Mouse (Mus musculus) MEL (cell line): ENCODE data around the gene Arhgap23. TPM values are rescaled to one million over a fixed set of nuclear protein-coding genes. Genes with fewer than 3 reads are reported as not detected.

Experiments
- DNase-seq: peaks from one replicate; pipeline ENCODE4 v3.0.0; 2011; ENCODE audit warnings: low read depth, low spot score
- H3K27ac ChIP-seq: 2 replicates; pipeline ENCODE4 v1.5.1; 2012; ENCODE audit warnings: low read depth, mild to moderate bottlenecking, control low read depth, low read length, moderate library complexity; ENCODE audit not compliant: control insufficient read depth
- H3K27me3 ChIP-seq, 2 experiments: fragments of 150-350 bp in 1 of 2; sonication (generic) in 1 of 2; 2 replicates each; pipeline ENCODE4 v1.6.1; 2012; ENCODE audit warnings: low read length in 2 of 2, mild to moderate bottlenecking in 2 of 2, improper control_type of control experiment in 1 of 2, moderate library complexity in 1 of 2; ENCODE audit not compliant: insufficient read depth in 2 of 2, control insufficient read depth in 1 of 2
- H3K36me3 ChIP-seq, 2 experiments: 2 replicates each; pipeline ENCODE4 v1.6.1; 2012 to 2014; ENCODE audit warnings: low read length in 2 of 2, improper control_type of control experiment in 1 of 2, inconsistent platforms in 1 of 2, mild to moderate bottlenecking in 1 of 2; ENCODE audit not compliant: insufficient read depth in 2 of 2, control insufficient read depth in 1 of 2
- H3K4me1 ChIP-seq, 2 experiments: fragments of 150-350 bp in 1 of 2; sonication (generic) in 1 of 2; 2 replicates each; pipeline ENCODE4 v1.6.1; 2012; ENCODE audit warnings: low read length in 2 of 2, improper control_type of control experiment in 1 of 2, mild to moderate bottlenecking in 1 of 2; ENCODE audit not compliant: insufficient read depth in 2 of 2, control insufficient read depth in 1 of 2
- H3K4me3 ChIP-seq, 2 experiments: fragments of 150-350 bp in 1 of 2; sonication (generic) in 1 of 2; 2 replicates each; pipeline ENCODE4 v1.5.1; 2012; ENCODE audit warnings: low read depth in 2 of 2, low read length in 2 of 2, mild to moderate bottlenecking in 2 of 2, moderate library complexity in 2 of 2, control low read depth in 1 of 2, improper control_type of control experiment in 1 of 2; ENCODE audit not compliant: control insufficient read depth in 1 of 2, insufficient read depth in 1 of 2
- H3K79me2 ChIP-seq: 2 replicates; pipeline ENCODE4 v1.6.1; 2012; ENCODE audit warnings: mild to moderate bottlenecking, low read length, moderate library complexity; ENCODE audit not compliant: control insufficient read depth, poor library complexity, insufficient read depth
- H3K9ac ChIP-seq: 2 replicates; pipeline ENCODE4 v1.6.1; 2012; ENCODE audit warnings: low read depth, mild to moderate bottlenecking, control low read depth, low read length, moderate library complexity; ENCODE audit not compliant: control insufficient read depth, poor library complexity, severe bottlenecking
- H3K9me3 ChIP-seq: fragments of 150-350 bp; sonication (generic); replicated peaks from 2 replicates; pipeline ENCODE4 v1.6.1; 2012; ENCODE audit warnings: mild to moderate bottlenecking, low read length, improper control_type of control experiment, moderate library complexity; ENCODE audit not compliant: insufficient read depth
- BHLHE40 ChIP-seq: IDR thresholded peaks from 2 replicates; pipeline ENCODE4 v1.6.1; 2012; ENCODE audit warnings: low read depth, mild to moderate bottlenecking, inconsistent platforms, low read length, improper control_type of control experiment, borderline replicate concordance
- CHD1 ChIP-seq: IDR thresholded peaks from 2 replicates; pipeline ENCODE4 v1.6.1; 2012; ENCODE audit warnings: low read depth, mild to moderate bottlenecking, inconsistent platforms, low read length, improper control_type of control experiment
- CHD2 ChIP-seq: IDR thresholded peaks from 2 replicates; pipeline ENCODE4 v1.6.1; 2011; ENCODE audit warnings: low read length, improper control_type of control experiment
- E2F4 ChIP-seq: IDR thresholded peaks from 2 replicates; pipeline ENCODE4 v1.6.1; 2011; ENCODE audit warnings: low read depth, low read length, improper control_type of control experiment, borderline replicate concordance
- ELF1 ChIP-seq: IDR thresholded peaks from 2 replicates; pipeline ENCODE4 v1.6.1; 2014; ENCODE audit warnings: low read depth, mild to moderate bottlenecking, inconsistent platforms, low read length, improper control_type of control experiment, moderate library complexity
- GABPA ChIP-seq: IDR thresholded peaks from 2 replicates; pipeline ENCODE4 v1.6.1; 2012; ENCODE audit warnings: low read depth, mild to moderate bottlenecking, inconsistent platforms, low read length, improper control_type of control experiment, moderate library complexity
- HCFC1 ChIP-seq: IDR thresholded peaks from 2 replicates; pipeline ENCODE4 v1.6.1; 2012; ENCODE audit warnings: low read depth, mild to moderate bottlenecking, inconsistent platforms, low read length, improper control_type of control experiment, moderate library complexity
- JUND ChIP-seq: IDR thresholded peaks from 2 replicates; pipeline ENCODE4 v1.6.1; 2011; ENCODE audit warnings: low read depth, mild to moderate bottlenecking, improper control_type of control experiment, low read length
- MAZ ChIP-seq: IDR thresholded peaks from 2 replicates; pipeline ENCODE4 v1.6.1; 2012; ENCODE audit warnings: low read depth, mild to moderate bottlenecking, inconsistent platforms, low read length, improper control_type of control experiment
- MEF2A ChIP-seq: IDR thresholded peaks from 2 replicates; pipeline ENCODE4 v1.6.1; 2014; ENCODE audit warnings: low read depth, mild to moderate bottlenecking, inconsistent platforms, low read length, improper control_type of control experiment; ENCODE audit not compliant: poor library complexity, insufficient replicate concordance, severe bottlenecking; ENCODE audit errors: extremely low read depth
- MYB ChIP-seq: IDR thresholded peaks from 2 replicates; pipeline ENCODE4 v1.6.1; 2011; ENCODE audit warnings: mild to moderate bottlenecking, low read depth, low read length, improper control_type of control experiment
- RCOR1 ChIP-seq: IDR thresholded peaks from 2 replicates; pipeline ENCODE4 v1.6.1; 2012; ENCODE audit warnings: low read depth, mild to moderate bottlenecking, inconsistent platforms, low read length, improper control_type of control experiment
- SIN3A ChIP-seq: IDR thresholded peaks from 2 replicates; pipeline ENCODE4 v1.6.1; 2012; ENCODE audit warnings: low read length, improper control_type of control experiment, inconsistent platforms
- TBP ChIP-seq: IDR thresholded peaks from 2 replicates; pipeline ENCODE4 v1.8.0; 2011; ENCODE audit warnings: low read depth, low read length, improper control_type of control experiment
- USF1 ChIP-seq: IDR thresholded peaks from 2 replicates; pipeline ENCODE4 v1.6.1; 2014; ENCODE audit warnings: low read depth, mild to moderate bottlenecking, inconsistent platforms, low read length, improper control_type of control experiment, moderate library complexity
- USF2 ChIP-seq, 2 experiments: IDR thresholded peaks; 2 replicates each; pipeline ENCODE4 v1.6.1; 2011 to 2012; ENCODE audit warnings: improper control_type of control experiment in 2 of 2, low read length in 2 of 2, borderline replicate concordance in 1 of 2, inconsistent platforms in 1 of 2, low read depth in 1 of 2, mild to moderate bottlenecking in 1 of 2; ENCODE audit not compliant: insufficient read depth in 1 of 2
- ZC3H11A ChIP-seq: IDR thresholded peaks from 2 replicates; pipeline ENCODE4 v1.6.1; 2012; ENCODE audit warnings: low read depth, mild to moderate bottlenecking, inconsistent platforms, low read length, improper control_type of control experiment
- ZKSCAN1 ChIP-seq: IDR thresholded peaks from 2 replicates; pipeline ENCODE4 v1.6.1; 2012; ENCODE audit warnings: low read depth, mild to moderate bottlenecking, inconsistent platforms, low read length, improper control_type of control experiment, moderate library complexity
- ZMIZ1 ChIP-seq: IDR thresholded peaks from 2 replicates; pipeline ENCODE4 v1.6.1; 2012; ENCODE audit warnings: low read depth, mild to moderate bottlenecking, inconsistent platforms, low read length, improper control_type of control experiment, moderate library complexity
- ZNF384 ChIP-seq: IDR thresholded peaks from 2 replicates; pipeline ENCODE4 v1.6.1; 2012; ENCODE audit warnings: low read depth, mild to moderate bottlenecking, inconsistent platforms, low read length, improper control_type of control experiment
- polyA plus RNA-seq, 2 experiments: library from polyadenylated mRNA; stranded (reverse) in 1 of 2; unstranded in 1 of 2; fragments of >175 nt in 1 of 2; fragments of >200 nt in 1 of 2; gene quantifications; 2 replicates each; pipeline versions ENCODE4 v1.2.1 to v1.2.4; 2012; ENCODE audit warnings: low replicate concordance in 2 of 2, low read depth in 1 of 2; ENCODE audit not compliant: insufficient read length in 2 of 2, insufficient read depth in 1 of 2, missing spikeins in 1 of 2
- total RNA-seq: library from RNA; depleted of rRNA; stranded (reverse); fragments of 300-350 nt; gene quantifications from 2 replicates; pipeline ENCODE4 v1.2.3, GENCODE M21; 2012

The Arhgap23 gene
- total and polyA plus RNA-seq, 3 experiments, result 1.7 to 7.5 TPM; not detected in 1

GRCm38 (mm10) chr11:97500720-97501448, 85.6 kb downstream of the Arhgap23 start:
- Histone ChIP-seq H3K79me2 (no peaks in the 10 kb centered on the region), H3K4me3 (no peak overlapping the region), H3K36me3 (no peaks in the 10 kb centered on the region), H3K27ac (no peak overlapping the region), H3K9me3 (no peaks in the 10 kb centered on the region), H3K9ac (no peak overlapping the region), H3K27me3 (no peaks in the 10 kb centered on the region), H3K4me1 (no peaks in the 10 kb centered on the region)
- DNase-seq, result no peak
- no peak for TF ChIP-seq MEF2A
- TF ChIP-seq HCFC1, result no peak
- no peak for TF ChIP-seq RCOR1
- no peak for TF ChIP-seq MYB
- TF ChIP-seq ZKSCAN1, result no peak
- no peak for TF ChIP-seq USF1
- TF ChIP-seq TBP, result no peak
- TF ChIP-seq USF2 (IDR thresholded peaks at IDR 0.05; ENCODE audit: borderline replicate concordance in 1 of 2, insufficient read depth in 1 of 2, low read depth in 1 of 2, low read length in 2 of 2), result no peak
- no peak for TF ChIP-seq MAZ
- TF ChIP-seq ZMIZ1, result no peak

GRCm38 (mm10) chr11:97502383-97502782, 87.0 kb downstream of the Arhgap23 start:
- H3K27me3 ChIP-seq, result no peaks in the 10 kb centered on the region
- no peaks in the 10 kb centered on the region for H3K79me2 ChIP-seq
- H3K9ac ChIP-seq, result no peak overlapping the region
- no peak overlapping the region for H3K27ac ChIP-seq
- peaks cover 0 to 4% of the 10 kb centered on the region in 2 experiments; a peak in 1 of 4 replicates for H3K36me3 ChIP-seq
- no peak for DNase-seq
- H3K9me3 ChIP-seq, result no peaks in the 10 kb centered on the region
- H3K4me3 ChIP-seq, result no peak overlapping the region
- peaks cover 3 to 5% of the 10 kb centered on the region in 2 experiments; a peak in 2 of 4 replicates for H3K4me1 ChIP-seq
- TF ChIP-seq BHLHE40 (no peak), HCFC1 (no peak)
- TF ChIP-seq, all 39 proteins: peak for 0

DNA sequence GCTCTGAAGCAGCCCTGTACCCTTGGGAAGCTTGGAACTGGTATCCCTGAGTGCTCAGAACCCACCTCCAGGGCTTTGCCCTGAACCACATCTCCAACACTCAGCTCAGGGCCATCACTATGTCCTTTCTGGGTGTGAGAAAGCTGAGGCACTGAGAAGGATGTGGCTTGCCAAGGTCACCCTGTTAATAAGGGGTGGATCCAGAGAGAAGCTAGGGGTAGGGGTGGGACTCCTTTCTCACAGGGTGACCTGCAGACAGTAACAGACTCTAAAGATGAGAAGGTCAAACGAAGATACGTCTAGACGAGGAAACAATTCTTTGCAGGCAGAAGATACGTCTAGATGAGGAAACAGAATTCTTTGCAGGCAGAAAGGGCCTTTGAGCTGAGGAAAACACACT, 87.5 kb downstream of the Arhgap23 start:
- no peaks in the 10 kb centered on the region for H3K27me3 ChIP-seq
- H3K36me3 ChIP-seq, result peaks cover 0 to 4% of the 10 kb centered on the region in 2 experiments; a peak in 1 of 4 replicates
- no peaks in the 10 kb centered on the region for H3K79me2 ChIP-seq
- H3K9me3 ChIP-seq, result no peaks in the 10 kb centered on the region
- no peak overlapping the region for H3K9ac ChIP-seq
- H3K4me1 ChIP-seq, result peaks cover 3 to 5% of the 10 kb centered on the region in 2 experiments; a peak in 2 of 4 replicates
- H3K4me3 ChIP-seq, result no peak overlapping the region
- no peak for DNase-seq
- no peak overlapping the region for H3K27ac ChIP-seq
- TF ChIP-seq MEF2A (no peak), TBP (no peak), USF1 (no peak), CHD2 (no peak), ZNF384 (no peak), E2F4 (no peak), SIN3A (no peak), ZC3H11A (no peak), JUND (no peak), CHD1 (no peak), ELF1 (no peak), GABPA (no peak)
- TF ChIP-seq, all 39 proteins: peak for 0
